Mouse (Mus musculus): Measurements from ENCODE around the gene Usp29.

DNA sequence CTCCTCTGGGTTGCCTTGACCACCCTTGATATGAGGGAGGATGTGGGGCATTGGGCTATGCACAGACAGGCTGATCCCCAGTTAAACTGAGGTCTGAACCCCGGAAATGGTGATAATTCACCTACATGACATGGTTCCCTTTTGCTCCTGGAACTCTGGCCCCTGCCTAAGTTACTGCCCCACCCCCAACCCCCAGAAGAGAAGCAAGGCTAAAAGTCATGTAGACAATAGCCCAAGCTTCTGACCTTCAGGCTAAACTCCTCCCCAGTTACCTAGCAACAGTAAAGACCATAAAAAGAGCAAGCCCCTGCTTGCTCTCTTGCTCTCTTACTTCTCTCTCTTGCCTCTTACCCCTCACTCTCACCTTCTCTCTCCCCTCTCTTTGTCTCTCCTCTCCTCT, 243.2 kb downstream of the Usp29 start:
- TF ChIP-seq EP300 (IDR thresholded peaks at IDR 0.05; ENCODE audit: low read depth) = no peak
- TF ChIP-seq CTCF (IDR thresholded peaks at IDR 0.05; ENCODE audit: low read depth) = no peak
